Mouse (Mus musculus): ENCODE measurements around the gene Inpp4b. TPM values are rescaled to one million over a fixed set of nuclear protein-coding genes. Genes with fewer than 3 reads are reported as not detected.

Gene Inpp4b
- total RNA-seq, 2 experiments from 2014 or later, result 18.6 to 20.3 TPM

GRCm38 (mm10) chr8:81707436-81707835 lies 365.1 kb downstream of the Inpp4b start:
- no peak for DNase-seq

- no peak for DNase-seq
Observed at GRCm38 (mm10) chr8:81731332-81731731, 389.0 kb downstream of the Inpp4b start.

GRCm38 (mm10) chr8:81735655-81736054 lies 393.3 kb downstream of the Inpp4b start:
- DNase-seq, result no peak

- DNase-seq, result no peak
Observed at GRCm38 (mm10) chr8:81736103-81736502, 393.7 kb downstream of the Inpp4b start.

GRCm38 (mm10) chr8:81742588-81742987 lies 400.2 kb downstream of the Inpp4b start:
- no peak for DNase-seq

- no peak for DNase-seq
Observed at GRCm38 (mm10) chr8:81743040-81743439, 400.7 kb downstream of the Inpp4b start.

GRCm38 (mm10) chr8:81745439-81745838 lies 403.1 kb downstream of the Inpp4b start:
- DNase-seq, result no peak

- DNase-seq, result no peak
Observed at GRCm38 (mm10) chr8:81751159-81751558, 408.8 kb downstream of the Inpp4b start.

- DNase-seq, result no peak
Observed at GRCm38 (mm10) chr8:81756663-81757062, 414.3 kb downstream of the Inpp4b start.

- no peak for DNase-seq
Observed at GRCm38 (mm10) chr8:81757580-81758144, 415.3 kb downstream of the Inpp4b start.

- DNase-seq, result no peak
Observed at GRCm38 (mm10) chr8:81761466-81761865, 419.1 kb downstream of the Inpp4b start.

- DNase-seq, result no peak
Observed at GRCm38 (mm10) chr8:81766033-81766432, 423.7 kb downstream of the Inpp4b start.

GRCm38 (mm10) chr8:81767411-81768312 lies 425.3 kb downstream of the Inpp4b start:
- peak; percentile 13 for DNase-seq

- no peak for DNase-seq
Observed at GRCm38 (mm10) chr8:81768313-81768675, 425.9 kb downstream of the Inpp4b start.

- DNase-seq, result no peak
Observed at GRCm38 (mm10) chr8:81768731-81769445, 426.5 kb downstream of the Inpp4b start.

- no peak for DNase-seq
Observed at GRCm38 (mm10) chr8:81770603-81771276, 428.4 kb downstream of the Inpp4b start.

GRCm38 (mm10) chr8:81772855-81773254 lies 430.5 kb downstream of the Inpp4b start:
- DNase-seq, result no peak

- DNase-seq, result no peak
Observed at GRCm38 (mm10) chr8:81773305-81773965, 431.1 kb downstream of the Inpp4b start.

GRCm38 (mm10) chr8:81774010-81774409 lies 431.7 kb downstream of the Inpp4b start:
- DNase-seq, result no peak

- DNase-seq, result no peak
Observed at GRCm38 (mm10) chr8:81774454-81774853, 432.1 kb downstream of the Inpp4b start.

GRCm38 (mm10) chr8:81776516-81777237 lies 434.3 kb downstream of the Inpp4b start:
- no peak for DNase-seq
